17 mouse cellular contexts compared by ENCODE assay signal in the genomic region with DNA sequence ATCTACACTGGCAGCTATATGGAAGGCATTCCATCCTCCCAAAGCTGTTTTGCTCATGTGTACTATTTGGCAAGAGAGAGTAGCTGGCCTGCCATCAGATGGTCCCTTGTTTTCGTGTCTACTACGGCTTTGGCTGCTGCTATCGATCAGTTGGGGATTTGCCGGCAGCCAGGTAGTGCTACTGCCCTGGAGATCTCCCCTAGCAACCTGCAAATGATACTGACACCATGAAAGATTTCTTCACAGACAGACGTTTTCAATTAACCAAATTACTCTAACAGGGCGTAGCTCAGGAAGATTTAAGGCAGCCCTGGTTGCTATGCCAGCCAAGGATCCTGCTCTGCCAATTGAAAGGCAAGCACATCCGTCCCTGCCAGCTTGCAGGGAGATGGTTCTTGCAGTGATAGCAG.
DNase-seq lines count a peak whose midpoint lies in the region; ATAC-seq and TF ChIP-seq lines count a peak whose summit lies in the region.
"Had no signal": no experiment of that assay in that cellular context is flagged by ENCODE, and none has a peak within 500 bp of the region (broad histone marks: within the 10 kb centered on the region; RNA-seq: fewer than 3 reads in every experiment).

No protein-coding gene starts in this region.

- no peaks in the 10 kb centered on the region for H3K4me1 ChIP-seq in midbrain, postnatal 0 days (ENCODE audit: insufficient read depth, low read length)
- H3K4me1 ChIP-seq in midbrain, embryonic 13.5 days (replicated peaks): no peaks in the 10 kb centered on the region
- no peaks in the 10 kb centered on the region for H3K4me1 ChIP-seq in forebrain, embryonic 16.5 days (replicated peaks; ENCODE audit: control insufficient read depth, insufficient read depth, low read length)
- peaks cover 7% of the 10 kb centered on the region for H3K4me1 ChIP-seq in neural tube, embryonic 15.5 days
- H3K4me1 ChIP-seq: heart, embryonic 12.5 days; kidney, embryonic 15.5 days; midbrain, embryonic 12.5 days; stomach, embryonic 15.5 days had no signal

- no peak for TF ChIP-seq CTCF in midbrain, postnatal 0 days (IDR thresholded peaks at IDR 0.05)

- no peak for DNase-seq in frontal cortex, postnatal 14 days (ENCODE audit: low spot score in 2 of 2)
- peak; percentile 40 for DNase-seq in midbrain, postnatal 0 days (ENCODE audit: low spot score)
- no peak for DNase-seq in heart, adult 8-10 months (ENCODE audit: low spot score)
- DNase-seq: cerebellum, adult 9-11 months; gastrocnemius, postnatal 10 days; liver, embryonic 13.5 days; lung, postnatal 10 days; thymus, postnatal 25 days had no signal

- no peaks in the 10 kb centered on the region for H3K27me3 ChIP-seq in midbrain, postnatal 0 days (ENCODE audit: insufficient read depth, low read length)
- no peaks in the 10 kb centered on the region for H3K27me3 ChIP-seq in midbrain, embryonic 13.5 days
- H3K27me3 ChIP-seq in forebrain, embryonic 16.5 days (replicated peaks; ENCODE audit: control insufficient read depth, insufficient read depth, low read length): no peaks in the 10 kb centered on the region
- no peaks in the 10 kb centered on the region for H3K27me3 ChIP-seq in neural tube, embryonic 15.5 days (replicated peaks)
- H3K27me3 ChIP-seq: heart, embryonic 12.5 days; kidney, embryonic 15.5 days; liver, embryonic 13.5 days; midbrain, embryonic 12.5 days; stomach, embryonic 15.5 days had no signal

- ATAC-seq in frontal cortex, adult (ENCODE audit: low TSS enrichment): 0 out of 2 replicates have a peak, but pooled peaks have one; percentile 52
- ATAC-seq in midbrain, postnatal 0 days (ENCODE audit: low FRiP score): no peak
- no peak for ATAC-seq in midbrain, embryonic 13.5 days
- ATAC-seq in forebrain, embryonic 16.5 days: peak; percentile 88
- ATAC-seq in neural tube, embryonic 15.5 days (ENCODE audit: low FRiP score): peak; percentile 82

- no peak overlapping the region for H3K4me2 ChIP-seq in midbrain, postnatal 0 days (ENCODE audit: low read depth, low read length, poor library complexity, severe bottlenecking)
- H3K4me2 ChIP-seq in midbrain, embryonic 13.5 days (replicated peaks): no peak overlapping the region
- 0 out of 2 replicates have a peak overlapping the region, but pooled peaks have one; percentile 18 for H3K4me2 ChIP-seq in forebrain, embryonic 16.5 days (ENCODE audit: low read length)
- H3K4me2 ChIP-seq in neural tube, embryonic 15.5 days: peak overlapping the region; percentile 25
- H3K4me2 ChIP-seq: heart, embryonic 12.5 days; kidney, embryonic 15.5 days; liver, embryonic 13.5 days; midbrain, embryonic 12.5 days; stomach, embryonic 15.5 days had no signal

- no peaks in the 10 kb centered on the region for H3K9me3 ChIP-seq in midbrain, postnatal 0 days (ENCODE audit: low read length)
- H3K9me3 ChIP-seq in midbrain, embryonic 13.5 days: no peaks in the 10 kb centered on the region
- no peaks in the 10 kb centered on the region for H3K9me3 ChIP-seq in forebrain, embryonic 16.5 days (ENCODE audit: control insufficient read depth, low read length)
- no peaks in the 10 kb centered on the region for H3K9me3 ChIP-seq in neural tube, embryonic 15.5 days (replicated peaks)
- H3K9me3 ChIP-seq: heart, embryonic 12.5 days; kidney, embryonic 15.5 days; liver, embryonic 13.5 days; midbrain, embryonic 12.5 days; stomach, embryonic 15.5 days had no signal

- no peaks in the 10 kb centered on the region for H3K36me3 ChIP-seq in midbrain, postnatal 0 days (ENCODE audit: insufficient read depth, low read length)
- no peaks in the 10 kb centered on the region for H3K36me3 ChIP-seq in midbrain, embryonic 13.5 days
- H3K36me3 ChIP-seq in forebrain, embryonic 16.5 days (ENCODE audit: control insufficient read depth, insufficient read depth): no peaks in the 10 kb centered on the region
- no peaks in the 10 kb centered on the region for H3K36me3 ChIP-seq in neural tube, embryonic 15.5 days
- H3K36me3 ChIP-seq: heart, embryonic 12.5 days; kidney, embryonic 15.5 days; liver, embryonic 13.5 days; midbrain, embryonic 12.5 days; stomach, embryonic 15.5 days had no signal

- no peak overlapping the region for H3K27ac ChIP-seq in midbrain, postnatal 0 days (ENCODE audit: low read depth, low read length)
- no peak overlapping the region for H3K27ac ChIP-seq in midbrain, embryonic 13.5 days
- H3K27ac ChIP-seq in forebrain, embryonic 16.5 days (ENCODE audit: low read length): peak overlapping the region; percentile 23; the same call in 1 of the 2 replicates
- peak overlapping the region; percentile 28; the same call in 1 of the 2 replicates for H3K27ac ChIP-seq in neural tube, embryonic 15.5 days (replicated peaks)
- H3K27ac ChIP-seq: kidney, embryonic 15.5 days; liver, embryonic 13.5 days; midbrain, embryonic 12.5 days; stomach, embryonic 15.5 days had no signal

- WGBS in midbrain, postnatal 0 days: 54% methylated on average over 7 of the region's 7 CpGs
- WGBS in midbrain, embryonic 13.5 days: 81% methylated on average over 7 of the region's 7 CpGs
- 46% methylated on average over 7 of the region's 7 CpGs for WGBS in forebrain, embryonic 16.5 days
- 26% methylated on average over 7 of the region's 7 CpGs for WGBS in neural tube, embryonic 15.5 days

- H3K4me3 ChIP-seq in midbrain, postnatal 0 days (ENCODE audit: low read depth, low read length): no peak overlapping the region
- no peak overlapping the region for H3K4me3 ChIP-seq in midbrain, embryonic 13.5 days (replicated peaks)
- no peak overlapping the region for H3K4me3 ChIP-seq in forebrain, embryonic 16.5 days (replicated peaks; ENCODE audit: low read length)
- H3K4me3 ChIP-seq in neural tube, embryonic 15.5 days (replicated peaks): no peak overlapping the region
- H3K4me3 ChIP-seq: erythroblast, embryonic 14.5 days; heart, embryonic 12.5 days; kidney, embryonic 15.5 days; liver, embryonic 13.5 days; midbrain, embryonic 12.5 days; stomach, embryonic 15.5 days had no signal

- no peak overlapping the region for H3K9ac ChIP-seq in midbrain, postnatal 0 days (replicated peaks; ENCODE audit: low read length, poor library complexity, severe bottlenecking)
- no peak overlapping the region for H3K9ac ChIP-seq in midbrain, embryonic 13.5 days (replicated peaks)
- H3K9ac ChIP-seq in forebrain, embryonic 16.5 days (replicated peaks; ENCODE audit: low read depth, low read length): no peak overlapping the region
- no peak overlapping the region for H3K9ac ChIP-seq in neural tube, embryonic 15.5 days (replicated peaks)
- H3K9ac ChIP-seq: heart, embryonic 12.5 days; kidney, embryonic 15.5 days; liver, embryonic 13.5 days; midbrain, embryonic 12.5 days; stomach, embryonic 15.5 days had no signal

Comparison
In these comparisons a context has a peak if more than half of its experiments do, and no peak if none do; other contexts are left out.
1. ATAC-seq: peak in frontal cortex, adult (single experiment), forebrain, embryonic 16.5 days (single experiment) and neural tube, embryonic 15.5 days (single experiment); none in midbrain, postnatal 0 days (single experiment) and midbrain, embryonic 13.5 days (single experiment).
2. H3K27ac ChIP-seq: peak in forebrain, embryonic 16.5 days (single experiment) and neural tube, embryonic 15.5 days (single experiment); none in midbrain, postnatal 0 days (single experiment) and midbrain, embryonic 13.5 days (single experiment).
3. H3K4me2 ChIP-seq: peak in forebrain, embryonic 16.5 days (single experiment) and neural tube, embryonic 15.5 days (single experiment); none in midbrain, postnatal 0 days (single experiment) and midbrain, embryonic 13.5 days (single experiment).